Mouse (Mus musculus) limb, embryonic 14.5 days (tissue): ENCODE results near the gene Bod1l. TPM values are rescaled to one million over a fixed set of nuclear protein-coding genes. Genes with fewer than 3 reads are reported as not detected.

Experiments used
- ATAC-seq: fragments of 200-750 bp; cut with Nextera tagmentation; 2 replicates; pipeline ENCODE4 v1.8.0; 2017; ENCODE audit warnings: low read depth, moderate number of reproducible peaks, moderate TSS enrichment; ENCODE audit not compliant: low FRiP score
- DNase-seq: peaks from one replicate; pipeline ENCODE4 v3.0.0-alpha.2; 2015; ENCODE audit warnings: low spot score
- H3K27ac ChIP-seq: fragments of 300-500 bp; sonication (generic); replicated peaks from 2 replicates; pipeline ENCODE4 v1.5.1; 2014; ENCODE audit warnings: low read depth, mild to moderate bottlenecking, low read length, moderate library complexity, mixed read lengths
- H3K27me3 ChIP-seq: fragments of 300-500 bp; sonication (generic); 2 replicates; pipeline ENCODE4 v1.6.1; 2014; ENCODE audit warnings: low read length, mixed read lengths; ENCODE audit not compliant: control insufficient read depth, insufficient read depth
- H3K36me3 ChIP-seq: fragments of 300-500 bp; sonication (generic); 2 replicates; pipeline ENCODE4 v1.6.1; 2014; ENCODE audit warnings: mild to moderate bottlenecking, low read length, moderate library complexity, mixed read lengths; ENCODE audit not compliant: control insufficient read depth, insufficient read depth
- H3K4me1 ChIP-seq: fragments of 300-500 bp; sonication (generic); 2 replicates; pipeline ENCODE4 v1.6.1; 2014; ENCODE audit warnings: antibody characterized with exemption, low read length, mixed read lengths; ENCODE audit not compliant: control insufficient read depth, insufficient read depth
- H3K4me2 ChIP-seq: fragments of 300-500 bp; sonication (generic); replicated peaks from 2 replicates; pipeline ENCODE4 v1.6.1; 2014; ENCODE audit warnings: low read depth, mild to moderate bottlenecking, low read length, moderate library complexity; ENCODE audit not compliant: severe bottlenecking
- H3K4me3 ChIP-seq: fragments of 300-500 bp; sonication (generic); replicated peaks from 2 replicates; pipeline ENCODE4 v1.5.1; 2014; ENCODE audit warnings: low read length
- H3K9ac ChIP-seq: fragments of 300-500 bp; sonication (generic); 2 replicates; pipeline ENCODE4 v1.6.1; 2014; ENCODE audit warnings: mild to moderate bottlenecking, low read depth, low read length, moderate library complexity; ENCODE audit not compliant: severe bottlenecking
- H3K9me3 ChIP-seq: fragments of 300-500 bp; sonication (generic); 2 replicates; pipeline ENCODE4 v1.6.1; 2016; ENCODE audit warnings: low read length; ENCODE audit not compliant: control insufficient read depth
- POLR2A ChIP-seq: fragments of 200-500 bp; IDR thresholded peaks from 2 replicates; pipeline ENCODE4 v1.8.0; 2012; ENCODE audit warnings: inconsistent platforms, mild to moderate bottlenecking, moderate library complexity, borderline replicate concordance; ENCODE audit not compliant: insufficient read depth, insufficient read length; ENCODE audit errors: extremely low read depth
- WGBS: fragments of 180-500 bp; shearing (Covaris S2); extraction: QIAGEN DNeasy Blood & Tissue Kit; methylation state at CpG from one replicate; pipeline ENCODE4 v1.1.7; 2014; 5-methylcytosine and 5-hydroxymethylcytosine counted together
- polyA plus RNA-seq, 2 experiments: library from polyadenylated mRNA; depleted of rRNA in 1 of 2; stranded (reverse) in 1 of 2; unstranded in 1 of 2; fragments of >200 nt; fragmentation: Nextera tagmentation in 1 of 2; extraction: Ambion mirVana in 1 of 2; gene quantifications; 2 replicates each; pipeline versions ENCODE4 v1.2.1 to v1.2.3; 2012 to 2014

Bod1l gene
- polyA plus RNA-seq, 2 experiments: 11.8 to 23.9 TPM

DNA sequence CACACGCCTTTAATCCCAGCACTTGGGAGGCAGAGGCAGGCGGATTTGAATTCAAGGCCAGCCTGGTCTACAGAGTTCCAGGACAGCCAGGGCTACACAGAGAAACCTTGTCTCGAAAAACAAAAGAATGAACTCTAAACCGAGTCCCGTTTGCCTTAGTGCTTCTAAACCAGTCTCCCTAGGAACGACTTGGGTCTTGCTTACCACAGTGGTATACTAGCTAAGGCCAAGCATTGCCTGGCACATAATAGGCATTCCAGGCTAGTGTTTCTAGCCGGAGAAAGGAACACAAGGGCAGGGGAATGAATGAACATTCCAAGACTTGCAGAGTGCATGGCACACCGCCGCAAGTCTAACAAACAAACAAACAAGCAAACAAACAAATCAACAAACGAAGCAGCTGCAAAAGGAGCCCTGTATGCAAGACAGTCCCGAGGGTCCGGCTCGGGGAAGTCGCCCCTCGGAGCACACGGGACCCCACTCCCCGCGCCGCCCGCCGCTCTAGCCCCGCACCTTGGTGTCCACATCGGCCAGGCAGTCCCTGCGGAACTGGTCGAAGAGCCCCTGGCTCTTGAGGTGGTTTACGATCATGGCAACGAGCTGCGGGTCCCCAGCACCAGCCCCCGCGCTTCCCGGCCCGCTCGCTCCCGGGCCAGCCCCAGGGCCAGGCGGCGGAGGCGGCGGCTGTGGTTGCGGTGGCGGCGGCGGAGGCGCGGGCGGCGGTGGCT is 532 bp downstream of the Bod1l start:
- no peaks in the 10 kb centered on the region for H3K9me3 ChIP-seq
- peak overlapping the region; percentile 92 for H3K9ac ChIP-seq
- 0 out of 2 replicates have a peak overlapping the region, but pooled peaks have one; percentile 68 for H3K27ac ChIP-seq
- no peak for TF ChIP-seq POLR2A
- H3K36me3 ChIP-seq: no peaks in the 10 kb centered on the region
- ATAC-seq (no peak; the same call in 1 of the 2 replicates), DNase-seq (no peak)
- peak overlapping the region; percentile 98 for H3K4me3 ChIP-seq
- 1% methylated on average over 40 of the region's 46 CpGs for WGBS
- no peaks in the 10 kb centered on the region for H3K27me3 ChIP-seq
- peak overlapping the region; percentile 80 for H3K4me2 ChIP-seq
- H3K4me1 ChIP-seq: peaks cover 7% of the 10 kb centered on the region

DNA sequence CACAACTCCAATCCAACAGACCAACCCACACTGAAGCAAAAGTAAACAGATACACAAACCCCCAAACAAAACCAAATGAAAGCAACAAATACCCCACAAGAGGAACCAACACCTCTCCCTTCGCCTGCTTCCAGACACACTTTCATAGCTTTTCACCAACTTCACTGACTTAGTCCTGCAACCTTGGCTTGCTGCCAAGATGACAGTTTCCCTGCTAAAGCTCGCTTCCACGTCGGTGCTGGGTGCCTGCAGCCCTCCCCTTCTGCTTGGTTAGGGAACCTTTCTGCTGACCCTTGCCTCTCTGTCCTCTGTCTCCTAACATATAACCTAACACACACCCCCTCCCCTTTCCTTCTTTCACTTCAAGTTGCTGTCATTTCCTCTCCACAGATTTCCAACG is 1.4 kb downstream of the Bod1l start:
- Histone ChIP-seq H3K4me2 (peak overlapping the region; percentile 80), H3K36me3 (no peaks in the 10 kb centered on the region), H3K27ac (no peak overlapping the region), H3K4me1 (peaks cover 7% of the 10 kb centered on the region), H3K27me3 (no peaks in the 10 kb centered on the region), H3K9me3 (no peaks in the 10 kb centered on the region), H3K4me3 (peak overlapping the region; percentile 98), H3K9ac (peak overlapping the region; percentile 92)
- ATAC-seq (no peak), DNase-seq (peak; percentile 20)
- no peak for TF ChIP-seq POLR2A
- 20% methylated on average over 5 of the region's 5 CpGs for WGBS

DNA sequence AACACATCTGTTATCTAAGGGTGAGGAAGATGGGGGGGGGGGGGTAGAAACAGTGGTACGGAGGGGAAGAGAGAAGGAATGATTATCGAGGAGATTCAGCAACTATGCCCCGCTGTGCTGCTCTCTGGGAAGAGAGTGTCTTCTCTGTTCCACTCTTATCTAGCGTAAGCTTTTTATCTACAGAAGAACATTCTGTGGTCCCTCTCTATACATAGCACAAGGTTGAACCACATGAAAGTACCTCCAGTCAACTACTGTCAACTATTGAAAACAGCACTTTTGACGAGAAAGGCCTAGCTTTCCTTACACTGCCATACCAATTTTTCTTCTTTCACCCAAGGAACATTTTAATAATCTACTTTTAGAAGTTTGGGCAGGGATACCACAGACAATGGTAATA is 2.4 kb downstream of the Bod1l start:
- Histone ChIP-seq H3K36me3 (no peaks in the 10 kb centered on the region), H3K9me3 (no peaks in the 10 kb centered on the region), H3K4me2 (no peak overlapping the region), H3K9ac (no peak overlapping the region), H3K27ac (no peak overlapping the region), H3K4me1 (peaks cover 7% of the 10 kb centered on the region), H3K27me3 (no peaks in the 10 kb centered on the region), H3K4me3 (no peak overlapping the region)
- no peak for TF ChIP-seq POLR2A
- DNase-seq: no peak
- 97% methylated on average over 5 of the region's 5 CpGs for WGBS
- no peak for ATAC-seq

DNA sequence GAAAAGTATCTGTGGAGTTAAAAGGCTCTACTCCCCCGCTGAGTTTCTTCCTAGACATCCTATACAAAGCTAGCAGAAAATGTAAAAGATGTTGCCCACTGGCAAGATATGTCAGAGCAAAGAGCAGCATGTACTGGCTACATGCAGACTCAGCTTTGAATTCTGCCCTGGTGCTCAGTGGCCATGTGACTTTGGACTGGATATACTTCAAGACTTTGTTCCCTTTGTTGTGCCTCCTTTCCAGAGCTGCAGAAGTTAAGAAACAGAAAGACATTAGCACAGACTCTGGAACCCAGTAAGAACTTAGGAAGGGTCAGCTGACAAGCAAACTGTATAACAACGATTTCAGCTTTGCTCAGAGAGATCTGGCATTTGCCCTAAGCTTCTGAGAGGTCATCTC is 14.0 kb downstream of the Bod1l start:
- Histone ChIP-seq H3K36me3 (peaks cover 84% of the 10 kb centered on the region), H3K4me3 (no peak overlapping the region), H3K9me3 (no peaks in the 10 kb centered on the region), H3K9ac (no peak overlapping the region), H3K27me3 (no peaks in the 10 kb centered on the region), H3K27ac (no peak overlapping the region), H3K4me1 (no peaks in the 10 kb centered on the region), H3K4me2 (no peak overlapping the region)
- ATAC-seq (no peak), DNase-seq (no peak)
- 94% methylated on average over 2 of the region's 2 CpGs for WGBS
- no peak for TF ChIP-seq POLR2A

DNA sequence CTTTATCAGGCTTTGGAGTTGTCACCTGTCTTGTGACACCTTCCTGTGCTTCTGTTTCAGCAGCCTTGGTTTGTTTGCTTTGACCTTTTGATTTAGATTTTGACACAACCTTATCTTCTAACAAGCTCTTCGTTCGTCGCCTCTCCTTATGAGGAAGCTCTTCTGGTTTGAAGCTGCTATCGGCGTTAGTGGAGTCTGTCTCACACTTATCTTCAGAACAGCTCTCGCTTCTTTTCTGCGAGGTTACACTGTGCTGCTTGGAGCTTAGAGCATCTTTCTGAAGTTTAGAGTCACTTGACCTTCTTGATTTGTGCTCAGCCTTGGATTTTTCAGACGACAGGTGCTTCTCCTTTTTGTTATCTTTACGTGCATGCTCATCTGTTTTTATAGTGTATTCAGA is 23.0 kb downstream of the Bod1l start:
- no peak for TF ChIP-seq POLR2A

More for the DNA sequence above, 23.0 kb downstream of the Bod1l start:
- ATAC-seq (no peak), DNase-seq (no peak)
- no peaks in the 10 kb centered on the region for H3K27me3 ChIP-seq
- 93% methylated on average over 9 of the region's 9 CpGs for WGBS
- H3K9me3 ChIP-seq: no peaks in the 10 kb centered on the region
- no peak overlapping the region for H3K9ac ChIP-seq
- H3K36me3 ChIP-seq: peaks cover 90% of the 10 kb centered on the region
- no peaks in the 10 kb centered on the region for H3K4me1 ChIP-seq
- H3K4me3 ChIP-seq: no peak overlapping the region
- H3K27ac ChIP-seq: no peak overlapping the region
- no peak overlapping the region for H3K4me2 ChIP-seq
